Mouse (Mus musculus) testis, adult 2 months (tissue): ENCODE results near the gene Cds1. TPM values are rescaled to one million over a fixed set of nuclear protein-coding genes. Genes with fewer than 3 reads are reported as not detected.

ENCODE experiments used
- H3K27ac ChIP-seq: fragments of 200-500 bp; 2 replicates; pipeline ENCODE4 v1.5.1; 2012; ENCODE audit warnings: low read depth, low read length; ENCODE audit not compliant: control insufficient read depth, insufficient read depth
- H3K27me3 ChIP-seq: fragments of 200-500 bp; 2 replicates; pipeline ENCODE4 v1.6.1; 2012; ENCODE audit warnings: mild to moderate bottlenecking, low read length, moderate library complexity; ENCODE audit not compliant: control insufficient read depth, insufficient read depth
- H3K36me3 ChIP-seq: fragments of 200-500 bp; 2 replicates; pipeline ENCODE4 v1.6.1; 2012; ENCODE audit warnings: mild to moderate bottlenecking, low read length; ENCODE audit not compliant: control insufficient read depth, insufficient read depth
- H3K4me1 ChIP-seq: fragments of 200-500 bp; 2 replicates; pipeline ENCODE4 v1.6.1; 2012; ENCODE audit warnings: low read length; ENCODE audit not compliant: control insufficient read depth, insufficient read depth
- H3K4me3 ChIP-seq: fragments of 200-500 bp; 2 replicates; pipeline ENCODE4 v1.5.1; 2012; ENCODE audit warnings: low read depth, mild to moderate bottlenecking, low read length, moderate library complexity, mixed read lengths; ENCODE audit not compliant: control insufficient read depth
- CTCF ChIP-seq: fragments of 200-500 bp; IDR thresholded peaks from 2 replicates; pipeline ENCODE4 v1.5.1; 2012; ENCODE audit warnings: low read depth, mild to moderate bottlenecking, inconsistent platforms, low read length, moderate library complexity; ENCODE audit not compliant: control insufficient read depth, insufficient read depth, insufficient replicate concordance
- POLR2A ChIP-seq: fragments of 200-500 bp; IDR thresholded peaks from 2 replicates; pipeline ENCODE4 v1.6.1; 2012; ENCODE audit warnings: low read depth, mild to moderate bottlenecking, inconsistent platforms, low read length, moderate library complexity; ENCODE audit not compliant: control insufficient read depth
- polyA plus RNA-seq: library from polyadenylated mRNA; depleted of rRNA; stranded (reverse); fragments of >200 nt; gene quantifications from 2 replicates; pipeline ENCODE4 v1.2.3, GENCODE M21; 2012

Cds1 gene
- polyA plus RNA-seq, 1 experiment, result 201 TPM

GRCm38 (mm10) chr5:101761685-101762084 is 3.2 kb upstream of the Cds1 start:
- Histone ChIP-seq H3K4me1 (no peaks in the 10 kb centered on the region), H3K36me3 (no peaks in the 10 kb centered on the region; the same call in 1 of the 2 replicates), H3K27me3 (no peaks in the 10 kb centered on the region), H3K27ac (no peak overlapping the region), H3K4me3 (no peak overlapping the region)
- TF ChIP-seq POLR2A (no peak), CTCF (no peak)

GRCm38 (mm10) chr5:101763571-101763970 is 1.4 kb upstream of the Cds1 start:
- Histone ChIP-seq H3K27ac (no peak overlapping the region), H3K36me3 (no peaks in the 10 kb centered on the region; the same call in 1 of the 2 replicates), H3K4me3 (peak overlapping the region; percentile 66), H3K27me3 (no peaks in the 10 kb centered on the region), H3K4me1 (peaks cover 10% of the 10 kb centered on the region)
- no peak for TF ChIP-seq CTCF
- TF ChIP-seq POLR2A, result no peak

GRCm38 (mm10) chr5:101765390-101765901 is 516 bp downstream of the Cds1 start:
- Histone ChIP-seq H3K27ac (peak overlapping the region; percentile 81), H3K4me1 (peaks cover 11% of the 10 kb centered on the region), H3K4me3 (peak overlapping the region; percentile 85), H3K27me3 (no peaks in the 10 kb centered on the region), H3K36me3 (no peaks in the 10 kb centered on the region; the same call in 1 of the 2 replicates)
- TF ChIP-seq CTCF (no peak), POLR2A (no peak)

- H3K27me3 ChIP-seq, result no peaks in the 10 kb centered on the region
- H3K4me3 ChIP-seq, result peak overlapping the region; percentile 46
Measured at GRCm38 (mm10) chr5:101766248-101766647, 1.3 kb downstream of the Cds1 start.

GRCm38 (mm10) chr5:101767086-101767485 is 2.2 kb downstream of the Cds1 start:
- Histone ChIP-seq H3K27ac (no peak overlapping the region), H3K36me3 (no peaks in the 10 kb centered on the region; the same call in 1 of the 2 replicates), H3K27me3 (no peaks in the 10 kb centered on the region), H3K4me3 (peak overlapping the region; percentile 14; the same call in 1 of the 2 replicates), H3K4me1 (peaks cover 11% of the 10 kb centered on the region)
- no peak for TF ChIP-seq CTCF
- no peak for TF ChIP-seq POLR2A

More at GRCm38 (mm10) chr5:101766248-101766647, 1.3 kb downstream of the Cds1 start:
- H3K27ac ChIP-seq, result no peak overlapping the region
- H3K4me1 ChIP-seq, result peaks cover 11% of the 10 kb centered on the region
- TF ChIP-seq POLR2A (no peak), CTCF (no peak)
- no peaks in the 10 kb centered on the region; the same call in 1 of the 2 replicates for H3K36me3 ChIP-seq

- H3K36me3 ChIP-seq, result no peaks in the 10 kb centered on the region; the same call in 1 of the 2 replicates
- no peaks in the 10 kb centered on the region for H3K27me3 ChIP-seq
- no peak for TF ChIP-seq POLR2A
- TF ChIP-seq CTCF, result no peak
Measured at GRCm38 (mm10) chr5:101767486-101767885, 2.6 kb downstream of the Cds1 start.

GRCm38 (mm10) chr5:101768558-101768957 is 3.6 kb downstream of the Cds1 start:
- Histone ChIP-seq H3K27ac (no peak overlapping the region), H3K4me1 (peaks cover 11% of the 10 kb centered on the region), H3K4me3 (no peak overlapping the region), H3K27me3 (no peaks in the 10 kb centered on the region), H3K36me3 (no peaks in the 10 kb centered on the region)
- TF ChIP-seq CTCF (no peak), POLR2A (no peak)

More at GRCm38 (mm10) chr5:101767486-101767885, 2.6 kb downstream of the Cds1 start:
- H3K27ac ChIP-seq, result no peak overlapping the region
- peaks cover 11% of the 10 kb centered on the region for H3K4me1 ChIP-seq
- peak overlapping the region; percentile 10; the same call in 1 of the 2 replicates for H3K4me3 ChIP-seq
